Mouse (Mus musculus): ENCODE results near the gene Lyl1. TPM values are rescaled to one million over a fixed set of nuclear protein-coding genes. Genes with fewer than 3 reads are reported as not detected.

Lyl1 gene
- total and polyA plus RNA-seq, 3 experiments = 88.7 to 149 (median 136) TPM

DNA sequence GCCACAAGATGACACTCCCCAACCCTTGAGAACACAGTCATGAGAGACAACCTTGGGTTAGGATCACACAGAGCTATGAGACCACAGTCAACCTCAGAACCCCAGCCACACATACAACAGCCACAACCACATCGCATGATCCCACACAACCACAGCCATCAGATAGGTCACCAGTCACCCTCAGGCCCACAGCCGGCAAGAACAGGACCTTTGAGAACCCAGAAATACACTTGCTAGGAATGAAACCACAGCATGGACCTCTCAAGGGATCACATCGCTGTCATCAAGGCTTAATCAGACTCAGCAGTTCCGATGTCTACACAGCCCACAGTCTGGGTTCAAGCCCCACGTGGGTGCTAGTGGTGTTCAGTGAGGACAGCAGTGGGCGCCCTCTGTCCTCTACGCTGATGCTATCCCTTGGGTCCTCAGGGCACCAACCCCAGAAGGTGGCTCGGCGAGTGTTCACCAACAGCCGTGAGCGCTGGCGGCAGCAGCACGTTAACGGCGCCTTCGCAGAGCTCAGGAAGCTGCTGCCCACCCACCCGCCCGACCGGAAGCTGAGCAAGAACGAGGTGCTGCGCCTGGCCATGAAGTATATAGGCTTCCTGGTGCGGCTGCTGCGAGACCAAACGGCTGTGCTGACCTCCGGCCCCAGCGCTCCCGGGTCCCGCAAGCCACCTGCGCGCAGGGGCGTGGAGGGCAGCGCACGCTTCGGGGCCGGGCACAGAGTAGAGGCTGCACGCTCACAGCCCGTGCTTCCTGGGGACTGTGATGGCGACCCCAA, 2.4 kb downstream of the Lyl1 start:
- H3K27me3 ChIP-seq (ENCODE audit: control insufficient read depth in 1 of 2, insufficient read depth in 2 of 2, low read length in 2 of 2) = no peaks in the 10 kb centered on the region
- peak overlapping the region; percentile 98 for H3K27ac ChIP-seq (ENCODE audit: control insufficient read depth, low read depth, low read length)
- no peaks in the 10 kb centered on the region for H3K9me3 ChIP-seq (replicated peaks; ENCODE audit: insufficient read depth, low read length)
- H3K36me3 ChIP-seq (ENCODE audit: control insufficient read depth in 1 of 2, insufficient read depth in 2 of 2, low read length in 2 of 2) = peaks cover 0 to 16% of the 10 kb centered on the region in 2 experiments; a peak in 2 of 4 replicates
- peak; percentile 84 for DNase-seq (ENCODE audit: low read depth, low spot score)
- H3K79me2 ChIP-seq (ENCODE audit: control insufficient read depth, insufficient read depth, low read length, poor library complexity) = peaks cover 32% of the 10 kb centered on the region
- H3K4me1 ChIP-seq (ENCODE audit: control insufficient read depth in 1 of 2, insufficient read depth in 2 of 2, low read length in 2 of 2) = peaks cover 6 to 25% of the 10 kb centered on the region in 2 experiments
- peak overlapping the region; percentile 83 to 98 for H3K4me3 ChIP-seq (ENCODE audit: control insufficient read depth in 1 of 2, insufficient read depth in 1 of 2, low read depth in 2 of 2, low read length in 2 of 2)
- peak overlapping the region; percentile 98 for H3K9ac ChIP-seq (ENCODE audit: control insufficient read depth, low read depth, low read length, poor library complexity, severe bottlenecking)
- TF ChIP-seq ETS1 (IDR thresholded peaks at IDR 0.05; ENCODE audit: low read depth, low read length) (peak; percentile 64), ZKSCAN1 (IDR thresholded peaks at IDR 0.05; ENCODE audit: low read depth, low read length) (no peak), KAT2A (conservative IDR thresholded peaks at IDR 0.05; ENCODE audit: low read depth, low read length) (no peak), MYB (IDR thresholded peaks at IDR 0.05; ENCODE audit: low read depth, low read length) (no peak), MAX (IDR thresholded peaks at IDR 0.05; ENCODE audit: low read length) (peak; percentile 52), E2F4 (IDR thresholded peaks at IDR 0.05; ENCODE audit: borderline replicate concordance, low read depth, low read length) (no peak), POLR2AphosphoS2 (IDR thresholded peaks at IDR 0.05; ENCODE audit: low read length) (peak; percentile 72; the same call in 1 of the 2 replicates), UBTF (IDR thresholded peaks at IDR 0.05; ENCODE audit: borderline replicate concordance, insufficient read depth, low read depth, low read length) (no peak), BHLHE40 (IDR thresholded peaks at IDR 0.05; ENCODE audit: borderline replicate concordance, low read depth, low read length) (peak; percentile 58; the same call in 1 of the 2 replicates), MXI1 (IDR thresholded peaks at IDR 0.05; ENCODE audit: low read depth, low read length) (peak; percentile 87), ZNF384 (IDR thresholded peaks at IDR 0.05; ENCODE audit: low read depth, low read length) (no peak), ELF1 (IDR thresholded peaks at IDR 0.05; ENCODE audit: low read depth, low read length) (no peak), MEF2A (IDR thresholded peaks at IDR 0.05; ENCODE audit: extremely low read depth, insufficient replicate concordance, low read depth, low read length, poor library complexity, severe bottlenecking) (no peak), POLR2AphosphoS5 (IDR thresholded peaks at IDR 0.05; ENCODE audit: borderline replicate concordance, low read depth, low read length) (no peak; the same call in 1 of the 2 replicates), CHD2 (IDR thresholded peaks at IDR 0.05; ENCODE audit: low read length) (no peak), MYC (IDR thresholded peaks at IDR 0.05; ENCODE audit: low read depth, low read length) (0 out of 2 replicates have a peak, but pooled peaks have one; percentile 68), HCFC1 (IDR thresholded peaks at IDR 0.05; ENCODE audit: low read depth, low read length) (no peak), RCOR1 (IDR thresholded peaks at IDR 0.05; ENCODE audit: low read depth, low read length) (peak; percentile 67), CHD1 (IDR thresholded peaks at IDR 0.05; ENCODE audit: low read depth, low read length) (peak; percentile 58), MAFK (IDR thresholded peaks at IDR 0.05; ENCODE audit: borderline replicate concordance, low read depth, low read length) (no peak; the same call in 1 of the 2 replicates), ZC3H11A (IDR thresholded peaks at IDR 0.05; ENCODE audit: low read depth, low read length) (no peak), CTCF (IDR thresholded peaks at IDR 0.05 in 2 of 3, conservative IDR thresholded peaks at IDR 0.05 in 1 of 3; ENCODE audit: control insufficient read depth in 1 of 3, insufficient read depth in 1 of 3, low read depth in 2 of 3, low read length in 3 of 3, poor library complexity in 1 of 3, severe bottlenecking in 1 of 3) (peak; percentile 10 to 14 (median 11); a peak in 2 of 6 replicates), TAL1 (IDR thresholded peaks at IDR 0.05; ENCODE audit: low read length) (peak; percentile 51), USF1 (IDR thresholded peaks at IDR 0.05; ENCODE audit: low read depth, low read length) (peak; percentile 39; the same call in 1 of the 2 replicates), MAZ (IDR thresholded peaks at IDR 0.05; ENCODE audit: low read depth, low read length) (no peak), RAD21 (IDR thresholded peaks at IDR 0.05; ENCODE audit: low read depth, low read length) (no peak), GATA1 (IDR thresholded peaks at IDR 0.05; ENCODE audit: low read depth, low read length) (peak; percentile 78), EP300 (IDR thresholded peaks at IDR 0.05; ENCODE audit: low read depth in 1 of 2, low read length in 2 of 2) (peak in 1 of 2 experiments; percentile 77; a peak in 3 of 4 replicates), NRF1 (IDR thresholded peaks at IDR 0.05; ENCODE audit: insufficient read depth, low read depth, low read length, poor library complexity, severe bottlenecking) (no peak), POLR2A (IDR thresholded peaks at IDR 0.05; ENCODE audit: control insufficient read depth in 1 of 2, insufficient read depth in 1 of 2, low read depth in 1 of 2, low read length in 2 of 2, poor library complexity in 1 of 2) (peak; percentile 39 to 41; a peak in 3 of 4 replicates), TBP (IDR thresholded peaks at IDR 0.05; ENCODE audit: low read depth, low read length) (no peak; the same call in 1 of the 2 replicates), NELFE (IDR thresholded peaks at IDR 0.05; ENCODE audit: low read depth, low read length) (peak; percentile 39), SIN3A (IDR thresholded peaks at IDR 0.05; ENCODE audit: low read length) (no peak; the same call in none of the 2 replicates), USF2 (IDR thresholded peaks at IDR 0.05; ENCODE audit: borderline replicate concordance in 1 of 2, insufficient read depth in 1 of 2, low read depth in 1 of 2, low read length in 2 of 2) (no peak), SMC3 (IDR thresholded peaks at IDR 0.05; ENCODE audit: low read depth, low read length) (peak; percentile 30; the same call in 1 of the 2 replicates)
